Mouse (Mus musculus) embryonic stem cell, embryonic (primary cell): ENCODE results near the gene Zc3hav1.

ENCODE experiments used
- CTCF ChIA-PET, 4 experiments: fragments of 300-600 bp in 2 of 4; fragments of 350-600 bp in 2 of 4; sonication (Branson Sonifier 250); formaldehyde crosslinking; loops; one replicate each; lab custom pipeline; 2022; ENCODE audit warnings: inconsistent platforms in 2 of 4; lab: Charles Lee
- POLR2A ChIA-PET, 4 experiments: fragments of 300-600 bp in 2 of 4; fragments of 350-600 bp in 2 of 4; sonication (Branson Sonifier 250); formaldehyde crosslinking; loops; one replicate each; lab custom pipeline; 2022; ENCODE audit warnings: antibody characterized with exemption in 4 of 4, inconsistent platforms in 1 of 4; lab: Charles Lee

Zc3hav1 gene

DNA sequence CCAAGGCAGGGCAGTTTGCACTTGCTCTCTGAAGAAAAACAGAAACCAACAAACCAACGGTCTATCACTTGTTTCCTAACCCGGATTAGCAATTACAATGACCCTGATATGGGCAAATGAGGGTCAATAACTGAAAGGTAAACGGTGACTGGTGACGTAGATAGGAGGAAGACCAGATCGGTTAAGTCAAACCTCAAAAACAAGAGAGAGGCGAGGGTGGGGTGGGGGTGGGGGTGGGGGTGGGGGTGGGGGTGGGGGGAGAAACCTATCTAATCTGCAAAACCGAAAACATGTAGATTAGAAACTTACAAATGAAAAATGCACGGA lies 11.8 kb downstream of the Zc3hav1 start:
- ChIA-PET CTCF (interaction anchor here in 1 of 4 experiments (1.2 kb wide), 1 partner anchor 12 kb away, joined by 3 read pairs; the partner anchor contains the start of gene Zc3hav1), POLR2A (interaction anchor here in 2 of 4 experiments (0.6 to 8.0 kb wide), 16 partner anchors 7 to 52 kb away, joined by 3 to 101 read pairs (median 5); partner anchors contain the start of genes Ttc26 (in 2 of the 2) and Zc3hav1 (in 2 of the 2))

DNA sequence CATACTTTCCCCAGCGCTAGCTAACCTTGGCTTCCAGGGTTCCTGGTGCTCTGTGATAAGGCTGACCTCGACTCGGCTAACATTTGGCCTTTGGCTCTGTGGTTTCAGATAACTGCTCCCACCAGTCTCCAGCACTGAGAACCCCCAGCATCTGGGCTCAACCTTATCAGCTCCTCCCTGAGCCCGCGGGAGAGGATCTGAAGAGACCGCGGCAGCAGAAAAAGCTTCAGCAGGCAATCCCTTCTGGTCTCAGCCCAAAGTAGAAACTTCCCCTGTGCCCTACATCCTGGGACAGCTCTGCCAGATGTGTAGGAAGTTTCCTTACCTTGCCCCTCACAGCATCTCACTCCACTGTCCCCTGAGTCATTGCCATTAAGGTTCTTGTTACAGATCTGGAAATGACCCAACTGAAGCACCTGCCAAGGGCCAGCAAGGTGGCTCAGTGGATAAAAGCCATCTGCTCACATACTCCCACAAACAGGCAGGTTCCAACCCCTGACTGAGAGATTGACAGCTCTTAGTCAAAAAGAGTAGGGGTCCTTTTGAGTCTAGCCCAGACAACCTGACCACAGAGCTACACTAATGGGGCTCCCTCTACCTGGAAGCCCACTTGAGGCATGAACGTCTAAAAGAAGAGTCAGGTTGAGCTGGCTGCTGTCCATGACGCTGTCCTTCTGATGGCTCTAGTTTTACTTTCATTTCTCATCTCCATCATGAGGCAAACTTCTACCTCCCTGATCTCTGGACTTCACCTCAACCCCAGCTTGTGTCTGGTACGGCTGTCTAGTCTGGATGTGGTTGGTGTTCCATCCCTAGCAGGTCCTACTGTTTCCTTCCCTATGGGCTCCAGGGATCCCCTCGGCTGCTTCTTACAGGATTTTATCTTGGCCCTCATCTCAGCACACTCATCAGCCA lies 12.4 kb downstream of the Zc3hav1 start:
- ChIA-PET CTCF (interaction anchor here in 2 of 4 experiments (0.6 to 1.2 kb wide), 3 partner anchors 9 to 108 kb away, joined by 3 read pairs; partner anchors contain the start of gene Zc3hav1 (in 1 of the 2)), POLR2A (interaction anchor here in 2 of 4 experiments (0.6 to 8.0 kb wide), 19 partner anchors 8 to 172 kb away, joined by 3 to 101 read pairs (median 4); partner anchors contain the start of genes Ttc26 (in 2 of the 2) and Zc3hav1 (in 2 of the 2))

GRCm38 (mm10) chr6:38339078-38339477 lies 15.3 kb downstream of the Zc3hav1 start:
- CTCF ChIA-PET: interaction anchor here in 1 of 4 experiments (1.0 to 1.1 kb wide), 2 partner anchors 25 to 40 kb away, joined by 3 to 7 read pairs; partner anchors contain the start of gene Zc3hav1l
- POLR2A ChIA-PET: interaction anchor here in 2 of 4 experiments (0.8 to 2.7 kb wide), 12 partner anchors 10 to 42 kb away, joined by 3 to 13 read pairs (median 4); partner anchors contain the start of genes Ttc26 (in 1 of the 2), Zc3hav1 (in 1 of the 2) and Zc3hav1l (in 1 of the 2)

GRCm38 (mm10) chr6:38337951-38338350 lies 16.5 kb downstream of the Zc3hav1 start:
- ChIA-PET CTCF (interaction anchor here in 1 of 4 experiments (1.0 kb wide), 1 partner anchor 39 kb away, joined by 3 read pairs; the partner anchor contains the start of gene Zc3hav1l), POLR2A (interaction anchor here in 2 of 4 experiments (0.8 to 2.7 kb wide), 10 partner anchors 9 to 43 kb away, joined by 3 to 13 read pairs (median 4); partner anchors contain the start of genes Ttc26 (in 1 of the 2), Zc3hav1 (in 1 of the 2) and Zc3hav1l (in 1 of the 2))

GRCm38 (mm10) chr6:38337166-38337705 lies 17.2 kb downstream of the Zc3hav1 start:
- POLR2A ChIA-PET: interaction anchor here in 2 of 4 experiments (0.8 to 2.7 kb wide), 5 partner anchors 9 to 42 kb away, joined by 3 to 13 read pairs (median 3); partner anchors contain the start of gene Zc3hav1 (in 1 of the 2)
- CTCF ChIA-PET: no interaction called here

GRCm38 (mm10) chr6:38335264-38335663 lies 19.1 kb downstream of the Zc3hav1 start:
- POLR2A ChIA-PET: interaction anchor here in 3 of 4 experiments (0.5 to 4.3 kb wide), 14 partner anchors 8 to 731 kb away, joined by 3 to 41 read pairs (median 3); partner anchors contain the start of genes Ttc26 (in 1 of the 3), Zc3hav1 (in 1 of the 3) and Zc3hav1l (in 1 of the 3)
- CTCF ChIA-PET: interaction anchor here in 3 of 4 experiments (0.5 to 1.1 kb wide), 5 partner anchors 21 to 934 kb away, joined by 3 to 4 read pairs (median 3); no protein-coding TSS in a partner anchor

DNA sequence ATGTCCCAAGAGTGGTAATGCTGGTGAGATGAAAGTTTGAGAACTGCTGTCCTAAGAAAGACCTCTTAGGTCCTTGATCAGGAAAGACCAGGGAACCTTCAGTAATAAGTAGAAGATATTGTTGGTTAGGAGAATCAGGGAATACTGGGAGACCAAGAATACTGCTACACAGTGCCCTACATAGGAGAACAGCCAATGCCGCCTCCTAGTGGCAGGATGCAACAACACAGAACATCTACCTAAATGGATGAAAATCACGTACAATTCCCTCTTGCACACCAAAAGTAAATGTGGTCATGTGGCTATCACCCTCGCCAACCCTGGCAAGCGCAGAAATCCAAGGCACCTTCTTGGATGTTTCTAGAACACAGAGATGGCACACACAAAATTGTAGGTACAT lies 27.8 kb downstream of the Zc3hav1 start:
- POLR2A ChIA-PET: interaction anchor here in 1 of 4 experiments (0.7 kb wide), 2 partner anchors 56 to 235 kb away, joined by 3 to 6 read pairs; no protein-coding TSS in a partner anchor
- CTCF ChIA-PET: interaction anchor here in 1 of 4 experiments (0.7 kb wide), 1 partner anchor 22 kb away, joined by 11 read pairs; no protein-coding TSS in a partner anchor

DNA sequence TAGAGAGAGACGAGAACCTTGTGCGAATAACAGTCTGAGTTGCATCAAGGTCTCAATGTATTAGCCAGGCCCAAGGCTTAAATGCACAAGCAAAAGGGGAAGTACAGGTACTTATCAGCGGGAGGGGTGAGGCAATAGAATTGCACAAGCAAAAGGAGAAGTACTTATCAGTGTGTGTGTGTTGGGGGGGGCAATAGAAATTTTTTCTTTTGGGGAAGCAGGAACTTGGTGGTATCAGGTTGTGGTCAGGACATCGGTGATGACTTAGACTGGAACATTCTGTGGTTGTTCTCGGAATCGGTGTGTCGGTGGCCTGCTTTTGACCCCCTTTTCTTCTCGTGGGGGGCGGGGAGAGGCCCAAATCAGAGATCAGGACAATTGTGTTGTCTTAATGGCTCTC lies 33.8 kb downstream of the Zc3hav1 start:
- ChIA-PET CTCF (no interaction called here), POLR2A (interaction anchor here in 1 of 4 experiments (1.1 to 1.9 kb wide), 4 partner anchors 10 to 25 kb away, joined by 4 to 7 read pairs (median 5); no protein-coding TSS in a partner anchor)

- ChIA-PET CTCF (interaction anchor here in 3 of 4 experiments (0.6 to 2.3 kb wide), 7 partner anchors 10 to 830 kb away, joined by 3 to 8 read pairs (median 4); partner anchors contain the start of gene Fmc1 (in 1 of the 3)), POLR2A (interaction anchor here in 2 of 4 experiments (0.7 to 4.1 kb wide), 17 partner anchors 11 to 235 kb away, joined by 3 to 17 read pairs (median 4); partner anchors contain the start of genes Ttc26 (in 2 of the 2), Luc7l2 (in 1 of the 2), Zc3hav1 (in 1 of the 2) and Zc3hav1l (in 1 of the 2))
Measured at GRCm38 (mm10) chr6:38316050-38316449, 38.4 kb downstream of the Zc3hav1 start.

GRCm38 (mm10) chr6:38309741-38310140 lies 44.7 kb downstream of the Zc3hav1 start:
- POLR2A ChIA-PET: interaction anchor here (0.5 to 2.2 kb wide), 11 partner anchors 11 to 137 kb away, joined by 3 to 11 read pairs (median 3); partner anchors contain the start of gene Zc3hav1l (in 1 of the 4)

GRCm38 (mm10) chr6:38304981-38305380 lies 49.4 kb downstream of the Zc3hav1 start:
- ChIA-PET CTCF (interaction anchor here (0.6 to 2.0 kb wide), 19 partner anchors 9 to 298 kb away, joined by 3 to 12 read pairs (median 4); no protein-coding TSS in a partner anchor), POLR2A (interaction anchor here in 2 of 4 experiments (1.1 to 4.4 kb wide), 4 partner anchors 9 to 12 kb away, joined by 3 to 25 read pairs (median 4); no protein-coding TSS in a partner anchor)

More at GRCm38 (mm10) chr6:38309741-38310140, 44.7 kb downstream of the Zc3hav1 start:
- CTCF ChIA-PET: interaction anchor here in 1 of 4 experiments (0.6 kb wide), 1 partner anchor 153 kb away, joined by 8 read pairs; no protein-coding TSS in a partner anchor

DNA sequence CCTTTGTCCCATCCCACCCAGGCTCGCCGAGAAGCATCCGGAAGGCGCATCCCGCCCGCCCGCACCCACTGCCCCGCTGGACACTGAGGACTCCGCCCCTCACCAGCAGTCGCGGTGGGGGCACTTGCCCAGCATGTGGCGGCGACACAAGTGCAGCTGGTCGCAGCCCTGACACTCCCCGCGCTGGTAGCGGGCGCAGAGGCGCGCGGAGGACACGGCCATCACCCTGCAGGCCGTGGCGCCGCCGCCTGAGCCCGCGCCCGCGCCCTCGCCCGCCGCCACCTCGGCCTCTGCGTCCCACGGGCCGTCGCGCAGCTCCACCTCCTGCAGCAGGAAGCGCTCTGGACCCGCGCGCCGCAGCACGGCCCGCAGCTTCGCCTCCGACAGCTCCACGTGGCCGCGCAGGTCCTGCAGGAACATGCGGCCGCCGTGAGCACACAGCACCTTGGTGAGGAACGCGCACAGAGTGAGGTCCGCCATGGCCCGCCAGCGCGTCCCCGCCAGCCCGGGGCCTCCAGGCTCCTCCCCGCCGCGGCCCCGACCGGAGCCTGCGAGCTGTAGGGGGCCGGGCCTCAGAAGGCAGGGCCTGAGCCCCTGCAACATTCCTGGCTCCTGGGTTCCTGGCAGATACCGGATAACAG lies 55.5 kb downstream of the Zc3hav1 start, which contains the start of gene Zc3hav1l:
Gene Zc3hav1l (minus strand): TSS at position 499 of the 641 bp plus-strand sequence.
- POLR2A ChIA-PET: interaction anchor here (0.6 to 3.5 kb wide), 29 partner anchors 10 to 1107 kb away, joined by 3 to 16 read pairs (median 4); partner anchors contain the start of genes Fmc1 (in 2 of the 4), Luc7l2 (in 1 of the 4) and Ttc26 (in 1 of the 4)

DNA sequence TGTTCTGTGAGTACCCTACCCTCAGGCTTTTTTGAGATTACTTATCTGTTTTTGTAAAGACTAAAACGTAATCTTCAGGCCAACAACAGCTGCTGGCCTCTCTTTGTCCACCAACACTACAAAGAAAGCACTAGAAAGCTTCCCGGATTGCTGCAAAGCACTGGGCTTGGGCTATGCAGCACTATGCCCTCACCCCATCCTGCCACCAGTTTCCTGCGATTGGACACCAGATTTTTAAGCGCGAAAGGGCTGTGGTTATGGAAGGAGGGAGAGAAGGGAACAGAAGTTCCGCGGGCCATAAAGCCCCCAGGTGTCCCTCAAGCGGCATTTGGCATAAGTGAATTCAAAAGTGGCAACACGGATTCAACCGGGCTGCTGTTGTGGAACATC lies 56.2 kb downstream of the Zc3hav1 start:
- CTCF ChIA-PET: interaction anchor here (0.7 to 1.4 kb wide), 8 partner anchors 8 to 215 kb away, joined by 3 to 8 read pairs (median 5); partner anchors contain the start of gene Ttc26 (in 1 of the 4)
- POLR2A ChIA-PET: interaction anchor here (0.7 to 3.5 kb wide), 16 partner anchors 11 to 594 kb away, joined by 3 to 16 read pairs (median 6); partner anchors contain the start of genes Fmc1 (in 1 of the 4) and Ttc26 (in 1 of the 4)

More for the DNA sequence above, 55.5 kb downstream of the Zc3hav1 start, which contains the start of gene Zc3hav1l:
- CTCF ChIA-PET: interaction anchor here in 3 of 4 experiments (0.8 to 1.4 kb wide), 6 partner anchors 9 to 235 kb away, joined by 3 to 6 read pairs (median 3); partner anchors contain the start of gene Fmc1 (in 1 of the 3)

DNA sequence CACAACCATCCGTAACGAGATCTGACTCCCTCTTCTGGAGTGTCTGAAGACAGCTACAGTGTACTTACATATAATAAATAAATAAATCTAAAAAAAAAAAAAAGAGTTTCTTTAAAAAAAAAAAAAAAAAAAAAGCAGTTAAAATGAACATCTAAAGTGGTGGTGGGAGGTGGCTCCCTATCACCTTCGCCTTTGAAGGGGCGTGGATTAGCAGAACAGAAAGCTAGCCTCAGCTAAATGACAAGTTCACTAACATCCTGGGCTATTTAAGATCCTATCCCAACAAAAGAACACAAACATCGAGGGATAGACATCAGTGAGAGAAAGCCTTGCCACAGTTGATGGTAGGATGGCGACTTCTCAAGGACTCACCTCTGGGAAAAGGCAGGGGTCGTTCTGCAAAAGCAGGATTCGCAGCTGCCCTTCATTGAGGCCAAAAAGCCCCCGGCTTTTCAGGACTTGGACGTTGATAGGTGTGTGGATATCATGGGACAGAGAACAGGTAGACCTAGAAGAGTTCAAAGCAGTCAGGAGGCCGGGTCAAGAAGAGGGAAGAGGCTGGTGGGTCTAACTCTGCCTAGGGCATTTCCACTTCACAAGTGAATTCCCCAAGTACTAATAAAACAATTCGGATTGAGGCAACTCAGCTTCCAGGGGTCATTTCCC lies 56.7 kb downstream of the Zc3hav1 start:
- ChIA-PET CTCF (interaction anchor here (0.5 to 1.1 kb wide), 8 partner anchors 8 to 392 kb away, joined by 3 to 8 read pairs (median 4); partner anchors contain the start of gene Ttc26 (in 1 of the 4)), POLR2A (interaction anchor here (0.6 to 3.5 kb wide), 10 partner anchors 11 to 787 kb away, joined by 3 to 12 read pairs (median 5); no protein-coding TSS in a partner anchor)

GRCm38 (mm10) chr6:38293708-38294107 lies 60.7 kb downstream of the Zc3hav1 start:
- ChIA-PET POLR2A (interaction anchor here in 3 of 4 experiments (0.6 to 2.7 kb wide), 34 partner anchors 9 to 1738 kb away, joined by 3 to 25 read pairs (median 4); partner anchors contain the start of genes Luc7l2 (in 1 of the 3), Ttc26 (in 1 of the 3) and Zc3hav1 (in 1 of the 3)), CTCF (interaction anchor here (0.6 to 2.7 kb wide), 16 partner anchors 11 to 781 kb away, joined by 3 to 12 read pairs (median 4); no protein-coding TSS in a partner anchor)
